Mouse (Mus musculus) adrenal gland, postnatal 4 days (tissue): ENCODE measurements at regions not wholly inside any gene's neighbourhood (a gene's known extent, or its start where the extent isn't known, plus 50 kb on each side); places are given as distances from the start of the nearest gene placed in this dataset.

Experiments
- DNase-seq, 2 experiments: peaks; one replicate each; pipeline ENCODE4 v3.0.0; 2021 to 2022; ENCODE audit warnings: low spot score in 2 of 2, mixed read lengths in 2 of 2

- DNase-seq, result no peak
Measured at GRCm38 (mm10) chr3:105223671-105224070, 157.0 kb downstream of the 4930564D02Rik start.

- DNase-seq, result no peak
Measured at GRCm38 (mm10) chr3:105227551-105227950, 160.9 kb downstream of the 4930564D02Rik start.

DNA sequence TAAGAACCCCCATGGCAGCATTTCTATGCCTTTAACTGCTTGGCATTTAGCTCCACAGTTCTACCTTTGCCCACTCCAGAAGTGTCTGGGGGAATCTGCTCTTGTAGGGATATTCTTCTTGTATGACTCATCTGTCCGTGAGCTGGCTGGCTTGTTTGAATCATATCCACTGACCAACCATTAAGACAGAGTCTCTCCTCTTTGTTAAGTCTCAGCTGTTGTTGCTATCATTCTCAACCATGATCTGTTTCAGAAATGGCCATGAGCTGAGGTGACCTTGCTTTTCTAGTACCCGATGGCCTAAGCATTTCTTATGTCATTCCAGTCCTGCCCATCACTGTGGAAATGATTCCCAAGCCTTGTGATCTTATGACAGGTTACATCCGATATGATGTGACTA is 161.8 kb downstream of the 4930564D02Rik start:
- DNase-seq, result no peak

- no peak for DNase-seq
Measured at GRCm38 (mm10) chr3:105241048-105241447, 174.4 kb downstream of the 4930564D02Rik start.

DNA sequence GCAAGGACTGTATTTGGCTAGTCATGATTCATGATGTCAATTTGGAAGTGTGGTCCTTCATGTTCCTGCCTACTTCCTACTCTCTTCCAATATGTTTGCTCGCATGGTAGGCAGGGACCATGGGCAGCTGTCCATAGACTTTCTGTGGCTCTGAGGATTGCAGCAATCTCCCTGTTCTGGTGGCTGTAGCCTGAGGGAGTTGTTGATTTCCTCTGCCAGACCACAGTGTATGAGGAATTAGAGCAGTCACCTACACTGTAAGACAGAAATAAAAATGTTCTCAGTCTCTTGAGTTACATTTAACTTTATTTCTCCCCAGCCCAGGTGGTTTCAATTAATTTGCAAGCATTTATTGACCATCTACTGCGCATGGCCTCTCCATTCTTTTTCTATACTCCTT is 190.5 kb downstream of the 4930564D02Rik start:
- DNase-seq, result no peak

GRCm38 (mm10) chr3:105275241-105275640 is 176.9 kb upstream of the Kcnd3 start:
- peak; percentile 14 for DNase-seq

- DNase-seq, result no peak
Measured at GRCm38 (mm10) chr3:105280971-105281370, 171.2 kb upstream of the Kcnd3 start.

- no peak for DNase-seq
Measured at GRCm38 (mm10) chr3:105281686-105282085, 170.4 kb upstream of the Kcnd3 start.

DNA sequence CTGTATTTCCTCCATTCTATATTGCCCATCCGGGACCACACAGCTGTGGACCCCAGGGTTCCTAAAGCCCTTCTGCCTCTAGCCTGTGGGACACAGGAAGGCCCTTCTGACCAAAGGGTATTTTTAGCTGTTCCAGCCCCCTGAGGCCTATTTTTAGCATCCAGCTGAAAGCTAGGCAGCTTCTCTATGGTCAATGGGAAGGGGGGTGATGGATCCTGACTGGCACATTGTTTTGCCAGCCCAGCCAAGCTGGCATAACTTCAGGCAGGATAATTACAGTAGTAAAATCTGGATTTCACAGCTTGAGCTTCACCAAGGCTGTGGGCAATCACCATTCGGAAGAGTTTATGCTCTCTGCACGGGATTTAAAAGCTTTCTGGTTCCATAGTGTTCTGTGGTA is 153.9 kb upstream of the Kcnd3 start:
- no peak for DNase-seq

GRCm38 (mm10) chr3:105300693-105301548 is 151.2 kb upstream of the Kcnd3 start:
- no peak for DNase-seq

DNA sequence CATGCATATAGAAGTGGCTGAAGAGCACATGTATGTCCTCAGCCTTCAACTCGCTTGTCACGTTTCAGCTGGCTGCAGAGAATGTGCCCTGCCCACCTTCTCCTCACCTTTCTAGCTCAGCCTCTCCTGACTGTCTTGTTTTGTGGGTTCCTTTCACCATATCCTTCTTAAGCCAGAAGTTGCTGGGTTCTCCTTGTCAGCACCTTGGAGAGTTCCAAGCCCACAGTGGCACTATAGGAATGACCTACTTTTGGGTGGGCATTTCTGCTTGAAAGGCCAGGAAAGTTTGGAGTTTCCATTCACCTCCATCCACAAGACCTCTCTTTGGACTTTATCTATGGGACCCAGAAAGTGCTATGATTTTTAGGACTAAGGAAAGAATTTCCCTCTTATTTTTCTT is 144.5 kb upstream of the Kcnd3 start:
- DNase-seq, result no peak

- no peak for DNase-seq
Measured at GRCm38 (mm10) chr3:105309020-105309419, 143.1 kb upstream of the Kcnd3 start.

DNA sequence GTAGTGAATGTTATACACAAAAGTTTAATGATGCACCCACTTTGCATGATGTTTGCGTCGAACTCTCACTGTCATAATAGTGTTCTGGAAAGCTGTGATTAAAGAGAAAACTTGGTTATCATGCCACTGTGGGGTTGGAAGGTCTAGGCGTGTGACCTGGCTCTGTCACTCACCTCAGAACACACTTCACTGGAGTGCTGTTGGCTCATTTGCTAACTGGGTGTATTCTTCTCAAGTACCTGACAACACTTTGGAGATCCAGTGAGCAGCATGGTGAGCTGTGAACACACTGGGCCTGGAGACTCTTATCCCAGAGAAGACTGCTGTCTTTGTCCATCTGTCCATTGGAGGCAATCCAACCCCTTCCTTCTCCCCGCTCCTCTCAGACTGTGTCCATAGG is 98.9 kb upstream of the Kcnd3 start:
- no peak for DNase-seq

DNA sequence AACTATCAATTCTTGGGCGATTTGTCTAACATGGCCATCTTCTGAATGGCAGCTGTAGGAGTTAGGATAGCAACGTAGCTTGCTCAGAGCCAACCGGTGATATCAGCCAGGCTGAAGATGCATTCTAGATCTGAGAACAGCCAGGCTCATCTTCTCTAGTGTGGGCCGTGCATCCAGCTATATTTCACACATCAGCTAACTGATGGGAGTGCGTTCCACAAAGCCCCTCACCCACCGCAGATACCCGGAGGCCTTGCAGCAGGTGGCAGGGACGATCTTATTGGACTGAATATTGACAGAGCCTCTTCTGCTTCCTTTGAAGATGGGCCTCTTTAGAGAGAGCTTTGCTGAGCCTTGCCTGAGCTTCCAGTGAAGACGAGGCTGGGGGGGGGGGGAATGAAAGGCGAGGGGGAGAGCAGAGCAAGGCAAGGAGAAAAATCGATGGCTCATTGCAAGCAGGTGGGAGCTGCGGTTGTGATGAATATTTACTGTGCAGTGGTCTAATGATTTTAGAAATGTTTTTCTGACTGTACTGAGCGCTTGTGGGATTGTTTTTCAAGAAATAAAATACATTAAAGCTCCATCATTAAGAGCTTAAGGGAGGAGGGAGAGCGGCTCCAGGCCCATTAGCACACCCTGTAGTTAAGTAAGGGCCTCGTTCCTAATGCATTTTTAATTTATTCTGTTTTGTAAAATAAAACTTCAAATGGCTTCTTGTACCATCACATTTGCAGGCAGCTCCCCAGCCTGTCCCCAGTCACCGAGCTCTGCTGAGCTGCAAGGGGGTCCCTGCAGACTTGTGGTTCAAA is 97.8 kb upstream of the Kcnd3 start:
- DNase-seq, result no peak

DNA sequence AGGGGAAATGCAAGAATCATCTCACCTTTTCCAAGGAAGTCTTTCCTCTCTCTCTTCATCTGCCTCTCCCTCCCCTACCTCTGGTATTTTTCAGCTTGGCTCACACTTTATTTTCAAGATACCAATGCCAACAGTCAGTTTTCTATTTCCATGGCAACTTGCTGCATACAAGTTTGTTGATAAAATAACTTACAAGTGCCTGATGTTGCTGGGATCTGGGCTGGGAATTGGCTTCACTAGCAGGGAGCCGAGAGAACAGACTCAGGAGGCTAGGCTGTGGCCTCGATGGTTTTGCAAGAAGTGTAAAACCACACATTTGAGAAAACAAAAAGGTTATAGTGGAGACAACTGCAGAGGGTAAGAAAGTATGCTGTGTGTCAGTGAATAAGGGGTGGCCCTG is 94.6 kb upstream of the Kcnd3 start:
- no peak for DNase-seq

DNA sequence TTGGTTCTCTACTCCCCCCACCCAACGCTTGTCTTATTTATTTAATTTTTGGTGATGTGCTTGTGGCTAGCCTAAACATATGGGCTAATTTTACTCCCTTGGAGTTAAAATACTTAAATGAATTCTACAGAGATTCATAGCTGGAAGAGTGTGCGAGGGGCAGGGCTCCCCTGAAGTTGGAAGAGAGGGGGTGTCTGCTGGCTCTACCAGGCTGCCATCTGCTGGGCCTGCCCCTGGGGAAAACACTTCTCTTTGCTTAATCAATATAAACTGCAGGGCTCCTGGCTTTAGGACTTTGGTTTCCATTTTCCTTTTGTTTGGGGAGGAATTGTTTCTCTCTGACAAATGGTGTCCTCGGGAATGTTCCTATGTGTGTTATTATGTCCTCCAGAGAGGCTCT is 92.5 kb upstream of the Kcnd3 start:
- DNase-seq, result no peak

DNA sequence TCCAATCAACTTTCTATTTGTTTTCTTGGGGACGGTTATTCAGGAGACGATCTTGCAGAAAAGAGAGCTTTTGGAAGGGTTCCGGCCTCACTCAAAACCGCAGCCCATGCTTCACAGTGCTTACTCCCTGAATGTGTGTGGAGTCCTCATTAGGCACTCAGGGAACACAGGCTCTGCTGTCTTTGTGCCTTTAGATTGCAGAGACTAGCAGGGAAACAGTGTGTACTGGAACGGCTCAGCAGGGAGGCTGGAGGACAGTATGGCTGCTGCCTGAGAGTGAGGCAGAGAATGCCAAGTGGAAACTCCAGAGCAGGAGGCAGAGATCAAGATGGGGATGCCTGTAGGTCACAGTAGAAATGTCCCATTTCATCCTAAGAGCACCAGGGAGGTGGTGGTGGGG is 87.4 kb upstream of the Kcnd3 start:
- no peak for DNase-seq

GRCm38 (mm10) chr3:105366806-105367205 is 85.3 kb upstream of the Kcnd3 start:
- DNase-seq, result no peak

DNA sequence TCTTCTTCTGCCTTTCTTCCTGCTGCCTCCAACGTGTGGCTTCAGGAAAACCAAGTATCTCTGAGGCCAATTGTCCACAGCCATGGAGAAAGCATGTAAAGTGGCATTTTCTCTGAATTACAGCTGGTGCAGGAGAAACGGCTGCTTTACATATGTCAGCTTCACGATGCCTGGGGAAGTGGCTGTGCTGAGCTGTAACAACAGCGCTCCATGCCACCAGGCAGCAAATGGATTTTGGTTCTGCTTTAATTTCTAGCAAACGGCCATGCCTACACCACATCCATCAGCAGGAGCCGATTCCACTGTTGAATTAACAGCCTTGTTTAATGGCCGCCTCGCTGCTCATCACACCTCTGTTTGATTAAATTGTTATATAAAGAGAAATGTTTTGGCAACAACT is 84.2 kb upstream of the Kcnd3 start:
- DNase-seq, result no peak

GRCm38 (mm10) chr3:105372371-105372828 is 79.7 kb upstream of the Kcnd3 start:
- DNase-seq, result no peak

DNA sequence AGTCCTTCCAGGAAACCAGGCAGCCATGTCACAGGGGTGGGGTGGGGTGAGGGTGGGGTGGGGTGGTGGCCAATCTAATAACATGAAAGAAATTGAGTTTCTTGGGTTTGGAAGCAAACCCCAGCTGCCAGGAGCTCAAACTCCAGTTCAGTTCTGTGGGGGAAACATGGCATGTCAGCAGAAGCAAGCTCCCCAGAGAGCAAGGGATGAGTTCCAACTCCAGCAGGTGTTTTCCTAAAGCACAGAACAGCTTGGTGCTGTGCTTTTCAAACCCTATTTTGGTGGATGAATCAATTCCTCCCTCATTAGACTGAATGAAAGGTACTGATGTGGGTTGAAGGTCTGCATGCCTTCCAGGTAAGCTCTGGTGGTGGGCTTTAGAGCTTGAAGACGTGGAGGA is 77.8 kb upstream of the Kcnd3 start:
- DNase-seq, result no peak

- no peak for DNase-seq
Measured at GRCm38 (mm10) chr3:105374836-105375235, 77.3 kb upstream of the Kcnd3 start.
